Mouse (Mus musculus) heart, postnatal 0 days (tissue): ENCODE data around the gene Prrt4. TPM values are rescaled to one million over a fixed set of nuclear protein-coding genes. Genes with fewer than 3 reads are reported as not detected.

Source experiments
- ATAC-seq: fragments of 200-750 bp; cut with Nextera tagmentation; 2 replicates; pipeline ENCODE4 v1.8.0; 2017; ENCODE audit warnings: low read depth, moderate number of reproducible peaks, moderate library complexity; ENCODE audit not compliant: insufficient read depth
- DNase-seq: peaks from one replicate; pipeline ENCODE4 v3.0.0-alpha.2; 2016; ENCODE audit warnings: low spot score
- H3K27ac ChIP-seq: fragments of 300-500 bp; sonication (generic); 2 replicates; pipeline ENCODE4 v1.5.1; 2014; ENCODE audit warnings: low read depth, mild to moderate bottlenecking
- H3K27me3 ChIP-seq: fragments of 300-500 bp; sonication (generic); 2 replicates; pipeline ENCODE4 v1.6.1; 2014; ENCODE audit warnings: low read length, mixed read lengths; ENCODE audit not compliant: control insufficient read depth, insufficient read depth
- H3K36me3 ChIP-seq: fragments of 300-500 bp; sonication (generic); replicated peaks from 2 replicates; pipeline ENCODE4 v1.6.1; 2014; ENCODE audit warnings: low read length, mixed read lengths; ENCODE audit not compliant: control insufficient read depth, insufficient read depth
- H3K4me1 ChIP-seq: fragments of 300-500 bp; sonication (generic); 2 replicates; pipeline ENCODE4 v1.6.1; 2014; ENCODE audit warnings: antibody characterized with exemption; ENCODE audit not compliant: control insufficient read depth, insufficient read depth
- H3K4me2 ChIP-seq: fragments of 300-500 bp; sonication (generic); 2 replicates; pipeline ENCODE4 v1.6.1; 2014; ENCODE audit warnings: low read depth, mild to moderate bottlenecking, low read length, moderate library complexity
- H3K4me3 ChIP-seq: fragments of 300-500 bp; sonication (generic); 2 replicates; pipeline ENCODE4 v1.5.1; 2014; ENCODE audit warnings: low read depth, low read length
- H3K9ac ChIP-seq: fragments of 300-500 bp; sonication (generic); replicated peaks from 2 replicates; pipeline ENCODE4 v1.6.1; 2014; ENCODE audit warnings: low read depth, low read length, mixed read lengths
- H3K9me3 ChIP-seq: fragments of 300-500 bp; sonication (generic); replicated peaks from 2 replicates; pipeline ENCODE4 v1.6.1; 2016; ENCODE audit warnings: low read length; ENCODE audit not compliant: control insufficient read depth
- CTCF ChIP-seq: IDR thresholded peaks from 2 replicates; pipeline ENCODE4 v1.5.1; 2016; ENCODE audit warnings: antibody characterized with exemption, control low read depth, low read depth
- EP300 ChIP-seq: IDR thresholded peaks from 2 replicates; pipeline ENCODE4 v1.6.1; 2016; ENCODE audit warnings: antibody characterized with exemption, low read depth
- WGBS: fragments of 180-500 bp; shearing (Covaris S2); extraction: QIAGEN DNeasy Blood & Tissue Kit; methylation state at CpG from one replicate; pipeline ENCODE4 v1.1.7; 2014; 5-methylcytosine and 5-hydroxymethylcytosine counted together
- polyA plus RNA-seq: library from polyadenylated mRNA; unstranded; fragments of >200 nt; fragmentation: Nextera tagmentation; extraction: Ambion mirVana; gene quantifications from 2 replicates; pipeline ENCODE4 v1.2.1, GENCODE M21; 2015
- total RNA-seq: library from RNA; depleted of rRNA; stranded (reverse); fragments of >200 nt; gene quantifications from 2 replicates; pipeline ENCODE4 v1.2.3, GENCODE M21; 2014; ENCODE audit warnings: low replicate concordance

The Prrt4 gene
- total and polyA plus RNA-seq, 2 experiments from 2014 or later, result 0.65 to 1.6 TPM

DNA sequence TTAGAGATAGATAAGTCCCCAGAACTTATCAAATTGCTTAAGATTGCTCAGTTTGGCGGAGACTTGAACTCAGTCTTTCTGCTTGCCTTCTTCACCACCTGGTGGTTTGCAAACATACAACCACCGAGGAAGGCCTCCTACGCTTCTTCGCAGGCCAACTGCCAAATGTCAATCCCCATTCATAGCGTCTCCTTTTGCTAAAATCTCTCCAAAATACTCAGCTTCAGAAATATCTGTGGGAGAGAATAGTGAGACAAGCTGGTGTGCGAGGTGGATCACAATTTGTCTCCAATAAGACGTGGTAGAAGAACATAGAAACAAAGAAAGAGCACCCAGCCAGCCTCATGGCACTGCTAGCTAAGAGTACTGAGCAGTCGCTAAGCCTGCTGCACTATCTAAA is 459 bp upstream of the Prrt4 start:
- no peaks in the 10 kb centered on the region for H3K4me1 ChIP-seq
- H3K9ac ChIP-seq, result no peak overlapping the region
- no peaks in the 10 kb centered on the region for H3K36me3 ChIP-seq
- peak overlapping the region; percentile 60; the same call in 1 of the 2 replicates for H3K4me3 ChIP-seq
- no peak overlapping the region for H3K27ac ChIP-seq
- ATAC-seq (no peak), DNase-seq (no peak)
- 51% methylated on average over 8 of the region's 8 CpGs for WGBS
- TF ChIP-seq CTCF, result no peak
- no peak for TF ChIP-seq EP300
- H3K4me2 ChIP-seq, result peak overlapping the region; percentile 92; the same call in 1 of the 2 replicates
- H3K27me3 ChIP-seq, result peaks cover 72% of the 10 kb centered on the region
- no peaks in the 10 kb centered on the region for H3K9me3 ChIP-seq

DNA sequence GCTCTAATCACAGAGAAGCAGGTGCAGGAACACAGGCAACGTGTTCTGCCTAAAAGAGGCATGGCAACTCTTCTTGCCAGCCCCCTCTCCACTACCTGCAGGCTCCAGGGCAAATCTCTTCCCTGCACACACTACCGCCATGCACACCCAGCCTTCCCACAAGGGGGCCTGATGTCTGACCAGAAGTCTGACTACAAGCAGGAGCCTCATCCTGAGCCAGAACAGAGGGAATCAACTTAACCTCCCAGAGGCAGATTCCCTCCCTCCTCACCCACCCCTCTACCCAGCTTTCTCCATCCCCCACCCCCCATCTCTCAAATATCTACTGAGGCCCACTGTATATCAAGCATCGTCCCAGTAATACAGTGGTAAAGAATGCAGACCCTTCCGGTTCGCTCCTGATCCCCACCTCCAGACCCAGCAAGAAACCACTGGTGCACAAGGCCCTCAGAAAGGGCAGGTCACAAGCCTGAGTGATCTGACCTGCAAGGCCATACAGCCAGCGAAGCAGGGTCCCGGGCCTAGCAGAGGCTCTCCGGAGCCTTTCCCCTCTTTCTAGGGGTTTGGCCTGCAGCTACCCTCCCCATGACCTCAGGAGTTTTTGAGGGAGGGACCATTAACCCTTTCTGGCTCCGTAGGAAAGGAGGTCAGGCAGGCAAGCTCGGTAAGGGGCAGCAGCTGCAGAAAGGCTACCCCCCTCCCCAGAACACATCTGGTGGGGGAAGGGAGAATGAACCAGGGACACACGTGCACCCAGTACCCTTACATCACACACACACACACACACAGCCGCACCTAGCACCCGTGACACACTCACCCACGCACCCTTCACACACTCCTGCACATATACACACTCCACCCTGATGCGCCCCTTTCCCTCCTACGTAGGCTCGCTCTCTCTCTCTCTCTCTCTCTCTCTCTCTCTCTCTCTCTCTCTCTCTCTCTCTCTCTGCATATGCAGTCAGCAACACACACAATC is 1.2 kb downstream of the Prrt4 start:
- 43% methylated on average over 17 of the region's 17 CpGs for WGBS
- TF ChIP-seq EP300 (no peak), CTCF (no peak)
- Histone ChIP-seq H3K36me3 (no peaks in the 10 kb centered on the region), H3K9ac (peak overlapping the region; percentile 52; the same call in 1 of the 2 replicates), H3K4me3 (peak overlapping the region; percentile 60), H3K27ac (no peak overlapping the region), H3K4me2 (peak overlapping the region; percentile 92), H3K9me3 (no peaks in the 10 kb centered on the region), H3K4me1 (no peaks in the 10 kb centered on the region), H3K27me3 (peaks cover 82% of the 10 kb centered on the region)
- ATAC-seq (no peak), DNase-seq (no peak)

DNA sequence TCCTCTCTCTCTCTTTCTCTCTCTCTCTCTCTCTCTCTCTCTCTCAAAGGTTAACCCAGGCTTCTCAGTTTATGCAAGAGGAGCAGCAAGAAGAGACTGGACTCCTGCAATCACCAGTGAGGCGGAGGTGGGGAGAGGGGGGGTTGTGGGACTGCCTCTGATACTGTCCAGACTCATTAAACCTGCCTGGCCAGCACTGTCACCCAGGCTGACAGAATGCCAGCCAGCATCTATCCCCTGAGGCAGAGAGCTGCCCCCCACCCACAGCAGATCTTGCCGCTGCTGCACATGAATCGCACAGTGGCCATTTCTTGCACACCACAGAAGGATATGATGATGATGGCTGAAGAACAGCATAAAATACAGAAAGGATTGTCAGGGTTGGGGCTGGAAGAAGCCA is 4.3 kb downstream of the Prrt4 start:
- Histone ChIP-seq H3K4me3 (no peak overlapping the region), H3K9ac (no peak overlapping the region), H3K4me2 (no peak overlapping the region), H3K27me3 (peaks cover 97% of the 10 kb centered on the region), H3K9me3 (no peaks in the 10 kb centered on the region), H3K27ac (no peak overlapping the region), H3K4me1 (peaks cover 14% of the 10 kb centered on the region), H3K36me3 (no peaks in the 10 kb centered on the region)
- DNase-seq (no peak), ATAC-seq (no peak)
- no peak for TF ChIP-seq EP300
- WGBS, result 69% methylated on average over 3 of the region's 3 CpGs

DNA sequence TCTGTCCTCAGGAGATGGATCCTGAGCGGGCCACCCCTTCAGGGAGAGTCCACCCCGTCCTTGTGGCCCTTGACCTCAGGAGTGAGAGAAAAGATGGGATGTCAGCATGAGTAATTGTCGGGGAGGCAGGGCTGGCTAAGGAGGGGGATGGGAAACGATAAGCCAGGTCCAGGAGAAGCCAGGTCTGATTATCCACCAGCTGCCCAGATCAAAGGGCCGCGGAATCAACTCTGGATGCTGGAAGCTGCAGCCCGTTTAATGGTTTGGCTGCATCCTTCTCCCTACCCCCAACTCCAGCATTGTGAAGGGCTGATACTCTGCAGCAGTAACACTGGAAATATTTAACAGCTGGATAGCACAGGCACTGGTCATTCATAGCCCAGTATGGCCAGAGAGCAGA is 5.0 kb downstream of the Prrt4 start:
- no peak for DNase-seq
- Histone ChIP-seq H3K4me1 (peaks cover 14% of the 10 kb centered on the region), H3K9me3 (no peaks in the 10 kb centered on the region), H3K4me3 (no peak overlapping the region), H3K36me3 (no peaks in the 10 kb centered on the region), H3K9ac (no peak overlapping the region), H3K27ac (no peak overlapping the region), H3K27me3 (peaks cover 97% of the 10 kb centered on the region), H3K4me2 (no peak overlapping the region)
- no peak for ATAC-seq
- WGBS, result 24% methylated on average over 7 of the region's 7 CpGs
- TF ChIP-seq EP300, result no peak
- no peak for TF ChIP-seq CTCF

DNA sequence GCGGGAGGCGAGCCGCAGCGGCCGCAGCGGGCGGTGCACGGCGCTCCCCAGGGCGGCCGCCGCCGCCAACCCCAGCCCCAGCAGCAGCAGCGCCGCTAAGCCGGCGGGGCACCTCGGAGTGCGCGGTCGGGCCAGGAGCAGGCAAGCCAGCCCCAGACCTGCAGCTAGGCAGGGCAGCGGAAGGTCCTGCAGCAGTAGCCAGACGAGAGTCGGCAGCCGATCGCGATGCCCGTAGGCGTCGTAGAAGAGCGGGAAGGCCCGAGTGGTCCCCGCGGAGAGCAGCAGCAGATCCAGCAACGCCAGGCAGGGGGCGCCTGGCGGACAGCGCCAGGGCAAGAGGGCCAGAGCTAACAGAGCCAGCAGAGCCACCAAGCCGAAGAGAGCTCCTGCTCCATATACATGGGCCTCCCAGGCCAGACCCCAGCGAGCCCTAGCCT is 8.4 kb downstream of the Prrt4 start:
- Histone ChIP-seq H3K27me3 (peaks cover 87% of the 10 kb centered on the region), H3K4me1 (peaks cover 14% of the 10 kb centered on the region), H3K9ac (peak overlapping the region; percentile 27; the same call in 1 of the 2 replicates), H3K27ac (no peak overlapping the region), H3K9me3 (no peaks in the 10 kb centered on the region), H3K4me3 (peak overlapping the region; percentile 52), H3K36me3 (no peaks in the 10 kb centered on the region), H3K4me2 (peak overlapping the region; percentile 80)
- DNase-seq, result peak; percentile 69
- ATAC-seq, result peak; percentile 81
- WGBS, result under 1% methylated on average over 35 of the region's 40 CpGs
- TF ChIP-seq EP300 (no peak), CTCF (peak; percentile 79)
